Mouse (Mus musculus): ENCODE data around the gene Vmn1r90. TPM values are rescaled to one million over a fixed set of nuclear protein-coding genes. Genes with fewer than 3 reads are reported as not detected.
"Not testable (repeated sequence)": the region's sequence is repeated elsewhere in the genome, so short reads cannot be mapped to it uniquely, and the experiment has no call there.

Gene Vmn1r90
- total RNA-seq (2022): under 1 TPM in 3 of 4 experiments, not detected in 1; 0.13 to 0.16 (median 0.15) TPM

GRCm38 (mm10) chr7:14563406-14563805, at the start of gene Vmn1r90:
Gene Vmn1r90, minus strand, starts transcription at chr7:14563506.
- DNase-seq (ENCODE audit: low spot score in 2 of 2): no peak

- not testable (repeated sequence) for DNase-seq (ENCODE audit: low spot score in 2 of 2)
Observed at GRCm38 (mm10) chr7:14593009-14593408, 29.7 kb upstream of the Vmn1r90 start.

- DNase-seq (ENCODE audit: low spot score in 2 of 2): no peak
Observed at GRCm38 (mm10) chr7:14552284-14552683, 11.0 kb downstream of the Vmn1r90 start.

GRCm38 (mm10) chr7:14525280-14525679, 38.0 kb downstream of the Vmn1r90 start:
- no peak for DNase-seq (ENCODE audit: low spot score in 2 of 2)

- DNase-seq (ENCODE audit: low spot score in 2 of 2): no peak
Observed at GRCm38 (mm10) chr7:14522636-14523035, 40.7 kb downstream of the Vmn1r90 start.

- no peak for DNase-seq (ENCODE audit: low spot score in 2 of 2)
Observed at GRCm38 (mm10) chr7:14518301-14518700, 45.0 kb downstream of the Vmn1r90 start.

Other genes with a start within 250 kb of the Vmn1r90 start
- gene Obox8, start 229.9 kb downstream of the Vmn1r90 start, total RNA-seq (2022): not detected
- gene Sult2a8, start 116.7 kb downstream of the Vmn1r90 start, total RNA-seq (2022): not detected
- gene Sult2a7, start 69.3 kb downstream of the Vmn1r90 start, total RNA-seq (2022): not detected
- not detected for gene Obox7, start 96.0 kb upstream of the Vmn1r90 start, total RNA-seq (2022)

All from left cerebral cortex, adult 8-10 months (tissue).